16 mouse cellular contexts compared by ENCODE assay signal in genomic region chr7:19634591-19634990, GRCm38 (mm10). TPM values are rescaled to one million over a fixed set of nuclear protein-coding genes. Genes with fewer than 3 reads are reported as not detected.
DNase-seq lines count a peak whose midpoint lies in the region.
"Had no signal": no experiment of that assay in that cellular context is flagged by ENCODE, and none has a peak within 500 bp of the region (broad histone marks: within the 10 kb centered on the region; RNA-seq: fewer than 3 reads in every experiment).

No protein-coding gene starts in this region.

- DNase-seq in gastrocnemius, adult 18-20 months (ENCODE audit: low spot score): peak; percentile 41
- no peak for DNase-seq in gastrocnemius, postnatal 4 days (ENCODE audit: low spot score in 2 of 2)
- DNase-seq in adrenal gland, adult (ENCODE audit: inconsistent age in 2 of 2, low spot score in 1 of 2): peak; percentile 94 to 95
- DNase-seq in adrenal gland, postnatal 4 days (ENCODE audit: low spot score in 2 of 2): peak; percentile 29 to 43
- DNase-seq in ovary, postnatal 36 days (ENCODE audit: low spot score): peak; percentile 51
- no peak for DNase-seq in B cell, adult 2 months
- no peak for DNase-seq in left cerebral cortex, adult 11 months (ENCODE audit: low spot score)
- DNase-seq in heart, adult 11 months: no peak
- DNase-seq: cerebellum, adult 9-11 months; heart, adult 2 months; right cerebral cortex, postnatal 25 days; thymus, adult 18-20 months had no signal

RNA-seq across cellular contexts. Expression of gene Relb, which starts 5.4 kb away (rescaled TPM):
- 10 to 100 TPM in 1 of 2 experiments, 1 to 10 TPM in 1; 6.7 to 11.0 TPM for total RNA-seq in gastrocnemius, adult 18-20 months (2021)
- total RNA-seq in gastrocnemius, postnatal 4 days (2021): 10 to 100 TPM; 10.4 to 10.7 TPM
- total RNA-seq in adrenal gland, postnatal 4 days (2021): 10 to 100 TPM; 22.3 to 23.8 TPM

RNA-seq across cellular contexts. Expression of gene Clptm1, which starts 30.2 kb away (rescaled TPM):
- total RNA-seq in gastrocnemius, adult 18-20 months (2021): 10 to 100 TPM; 46.8 to 47.3 TPM
- total RNA-seq in gastrocnemius, postnatal 4 days (2021): 10 to 100 TPM; 51.9 to 62.0 TPM
- 100 to 1,000 TPM; 112 to 116 TPM for total RNA-seq in adrenal gland, postnatal 4 days (2021)

RNA-seq across cellular contexts. Expression of gene Clasrp, which starts 30.3 kb away (rescaled TPM):
- total RNA-seq in gastrocnemius, adult 18-20 months (2021): 10 to 100 TPM in 1 of 2 experiments, 1 to 10 TPM in 1; 8.7 to 10.4 TPM
- total RNA-seq in gastrocnemius, postnatal 4 days (2021): 10 to 100 TPM; 29.9 to 32.8 TPM
- 10 to 100 TPM; 74.3 to 79.6 TPM for total RNA-seq in adrenal gland, postnatal 4 days (2021)

RNA-seq across cellular contexts. Expression of gene Apoc2, which starts 43.1 kb away (rescaled TPM):
- under 1 TPM in 1 of 2 experiments, not detected in 1; 0.74 TPM for total RNA-seq in gastrocnemius, adult 18-20 months (2021)
- total RNA-seq in gastrocnemius, postnatal 4 days (2021): 1 to 10 TPM in 1 of 2 experiments, under 1 TPM in 1; 0.88 to 2.1 TPM
- total RNA-seq in adrenal gland, postnatal 4 days (2021): 10 to 100 TPM in 1 of 2 experiments, 1 to 10 TPM in 1; 3.0 to 81.8 TPM
- total RNA-seq: hematopoietic stem cell, adult 5-6 weeks; hindbrain, postnatal 0 days; left cerebral cortex, adult 18-20 months; MEL had no signal

RNA-seq across cellular contexts. Expression of gene Gm44805, which starts 46.6 kb away (rescaled TPM):
- total RNA-seq in gastrocnemius, adult 18-20 months (2021): not detected
- total RNA-seq in gastrocnemius, postnatal 4 days (2021): not detected
- 1 to 10 TPM; 3.2 to 9.1 TPM for total RNA-seq in adrenal gland, postnatal 4 days (2021)
- total RNA-seq: heart, adult 2 months; hematopoietic stem cell, adult 5-6 weeks; hindbrain, postnatal 0 days; left cerebral cortex, adult 18-20 months; MEL had no signal

Comparison
In these comparisons a context has a peak if more than half of its experiments do, and no peak if none do; other contexts are left out.
1. DNase-seq: peak in gastrocnemius, adult 18-20 months (single experiment), adrenal gland, adult (2 of 2), adrenal gland, postnatal 4 days (2 of 2) and ovary, postnatal 36 days (single experiment); none in gastrocnemius, postnatal 4 days (0 of 2), B cell, adult 2 months (0 of 2), left cerebral cortex, adult 11 months (single experiment) and heart, adult 11 months (single experiment).